Mouse (Mus musculus) midbrain, embryonic 14.5 days (tissue): ENCODE measurements around the gene Ap2m1. TPM values are rescaled to one million over a fixed set of nuclear protein-coding genes. Genes with fewer than 3 reads are reported as not detected.

Source experiments
- ATAC-seq: fragments of 200-750 bp; cut with Nextera tagmentation; 2 replicates; pipeline ENCODE4 v1.8.0; 2017; ENCODE audit warnings: moderate number of reproducible peaks, moderate library complexity; ENCODE audit not compliant: low FRiP score, low TSS enrichment
- DNase-seq: peaks from one replicate; pipeline ENCODE4 v3.0.0-alpha.2; 2015
- H3K27ac ChIP-seq: fragments of 300-500 bp; sonication (generic); replicated peaks from 2 replicates; pipeline ENCODE4 v1.5.1; 2014; ENCODE audit warnings: mild to moderate bottlenecking, low read depth, low read length, moderate library complexity
- H3K27me3 ChIP-seq: fragments of 300-500 bp; sonication (generic); 2 replicates; pipeline ENCODE4 v1.6.1; 2014; ENCODE audit warnings: low read length, control low read depth, mixed read lengths; ENCODE audit not compliant: control insufficient read depth, insufficient read depth
- H3K36me3 ChIP-seq: fragments of 300-500 bp; sonication (generic); 2 replicates; pipeline ENCODE4 v1.6.1; 2014; ENCODE audit warnings: low read length, control low read depth; ENCODE audit not compliant: control insufficient read depth, insufficient read depth
- H3K4me1 ChIP-seq: fragments of 300-500 bp; sonication (generic); 2 replicates; pipeline ENCODE4 v1.6.1; 2014; ENCODE audit warnings: mild to moderate bottlenecking, antibody characterized with exemption, low read length, control low read depth; ENCODE audit not compliant: control insufficient read depth, insufficient read depth
- H3K4me2 ChIP-seq: fragments of 300-500 bp; sonication (generic); 2 replicates; pipeline ENCODE4 v1.6.1; 2014; ENCODE audit warnings: mild to moderate bottlenecking, low read length, moderate library complexity
- H3K4me3 ChIP-seq: fragments of 300-500 bp; sonication (generic); replicated peaks from 2 replicates; pipeline ENCODE4 v1.5.1; 2014; ENCODE audit warnings: low read depth, low read length
- H3K9ac ChIP-seq: fragments of 300-500 bp; sonication (generic); replicated peaks from 2 replicates; pipeline ENCODE4 v1.6.1; 2014; ENCODE audit warnings: mild to moderate bottlenecking, low read length, moderate library complexity
- H3K9me3 ChIP-seq: fragments of 300-500 bp; sonication (generic); 2 replicates; pipeline ENCODE4 v1.6.1; 2016; ENCODE audit warnings: low read length, control low read depth, mixed read lengths; ENCODE audit not compliant: control insufficient read depth
- WGBS: fragments of 180-500 bp; shearing (Covaris S2); extraction: QIAGEN DNeasy Blood & Tissue Kit; methylation state at CpG from one replicate; pipeline ENCODE4 v1.1.7; 2014; 5-methylcytosine and 5-hydroxymethylcytosine counted together
- polyA plus RNA-seq: library from polyadenylated mRNA; unstranded; fragments of >200 nt; fragmentation: Nextera tagmentation; extraction: Ambion mirVana; gene quantifications from 2 replicates; pipeline ENCODE4 v1.2.1, GENCODE M21; 2014

The Ap2m1 gene
- polyA plus RNA-seq, 1 experiment from 2014 or later, result 1,285 TPM

GRCm38 (mm10) chr16:20537071-20537471, 1.8 kb downstream of the Ap2m1 start:
- 4% methylated on average over 5 of the region's 5 CpGs for WGBS
- no peak overlapping the region for H3K27ac ChIP-seq
- H3K9me3 ChIP-seq, result no peaks in the 10 kb centered on the region
- H3K4me2 ChIP-seq, result peak overlapping the region; percentile 95
- DNase-seq (peak; percentile 37), ATAC-seq (no peak)
- H3K9ac ChIP-seq, result peak overlapping the region; percentile 49; the same call in 1 of the 2 replicates
- peaks cover 23% of the 10 kb centered on the region for H3K4me1 ChIP-seq
- H3K36me3 ChIP-seq, result peaks cover 57% of the 10 kb centered on the region
- no peaks in the 10 kb centered on the region for H3K27me3 ChIP-seq
- H3K4me3 ChIP-seq, result peak overlapping the region; percentile 91

DNA sequence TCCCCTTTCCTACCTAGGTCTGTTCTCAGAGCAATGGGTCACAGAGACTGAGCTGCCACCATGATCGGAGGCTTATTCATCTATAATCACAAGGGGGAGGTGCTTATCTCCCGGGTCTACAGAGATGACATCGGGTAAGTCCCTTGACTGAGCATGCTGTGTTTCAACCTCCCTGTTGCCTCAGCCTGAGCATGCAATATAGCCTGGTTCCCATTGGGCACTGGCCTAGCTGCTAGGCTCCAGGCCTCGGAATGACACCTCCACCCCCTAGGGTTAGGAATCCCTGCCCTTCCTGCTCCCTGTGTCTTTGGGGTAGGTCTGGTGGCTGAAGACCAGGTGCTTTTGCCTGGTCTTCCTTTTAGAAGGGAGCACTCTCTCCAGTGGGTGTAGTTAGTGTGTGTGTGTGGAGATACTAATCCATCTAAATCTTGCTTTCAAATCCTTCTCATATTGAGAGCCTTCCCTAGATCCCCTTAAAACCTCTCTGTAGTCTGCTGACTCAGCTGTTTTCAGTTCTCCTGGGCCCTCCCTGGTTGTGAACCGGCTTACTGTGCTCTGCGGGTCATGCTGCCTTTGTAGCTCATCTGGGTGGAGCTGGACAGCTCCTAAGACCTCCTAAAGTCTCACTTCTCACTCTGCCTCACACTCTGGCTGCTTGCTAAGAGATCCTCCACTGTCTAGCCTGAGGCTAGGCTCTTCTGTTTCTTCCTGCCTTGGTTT, 2.5 kb downstream of the Ap2m1 start:
- ATAC-seq (no peak), DNase-seq (no peak)
- Histone ChIP-seq H3K36me3 (peaks cover 57% of the 10 kb centered on the region), H3K4me1 (peaks cover 23% of the 10 kb centered on the region), H3K27me3 (no peaks in the 10 kb centered on the region), H3K27ac (no peak overlapping the region), H3K4me3 (peak overlapping the region; percentile 91), H3K9me3 (no peaks in the 10 kb centered on the region), H3K4me2 (peak overlapping the region; percentile 95), H3K9ac (peak overlapping the region; percentile 49; the same call in 1 of the 2 replicates)
- 20% methylated on average over 6 of the region's 6 CpGs for WGBS

DNA sequence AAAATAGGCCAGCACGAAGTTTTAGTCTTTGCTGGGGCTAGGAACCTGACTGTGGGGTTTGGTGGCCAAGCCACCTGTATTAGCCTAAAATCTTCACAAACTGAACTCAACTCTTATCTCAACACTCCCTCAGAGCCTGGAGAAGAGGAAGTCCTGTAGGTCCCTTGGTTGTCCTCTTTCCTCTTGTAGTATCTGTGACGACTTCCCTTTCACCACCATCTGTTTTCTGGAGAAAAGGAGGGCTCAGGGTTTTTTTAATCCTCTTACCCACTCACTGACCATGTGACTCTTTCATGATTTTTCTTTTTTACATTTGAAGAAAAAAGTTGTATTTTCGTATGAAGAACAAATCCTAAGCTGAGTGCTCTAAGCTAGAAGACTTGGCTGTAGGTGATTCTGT, 4.4 kb downstream of the Ap2m1 start:
- Histone ChIP-seq H3K4me3 (no peak overlapping the region), H3K4me1 (peaks cover 23% of the 10 kb centered on the region), H3K27ac (no peak overlapping the region), H3K4me2 (no peak overlapping the region), H3K36me3 (peaks cover 64% of the 10 kb centered on the region), H3K9ac (no peak overlapping the region), H3K9me3 (no peaks in the 10 kb centered on the region), H3K27me3 (no peaks in the 10 kb centered on the region)
- DNase-seq (no peak), ATAC-seq (no peak)
- WGBS, result 80% methylated on average over 3 of the region's 3 CpGs

GRCm38 (mm10) chr16:20540438-20540837, 5.2 kb downstream of the Ap2m1 start:
- Histone ChIP-seq H3K9ac (no peak overlapping the region), H3K27me3 (no peaks in the 10 kb centered on the region), H3K4me1 (peaks cover 23% of the 10 kb centered on the region), H3K27ac (no peak overlapping the region), H3K36me3 (peaks cover 71% of the 10 kb centered on the region), H3K9me3 (no peaks in the 10 kb centered on the region), H3K4me2 (no peak overlapping the region), H3K4me3 (no peak overlapping the region)
- DNase-seq, result no peak
- ATAC-seq, result no peak
- 97% methylated on average over 4 of the region's 4 CpGs for WGBS

- 92% methylated on average over 10 of the region's 10 CpGs for WGBS
- Histone ChIP-seq H3K4me1 (peaks cover 10% of the 10 kb centered on the region), H3K9me3 (no peaks in the 10 kb centered on the region), H3K4me3 (no peak overlapping the region), H3K9ac (no peak overlapping the region), H3K27ac (no peak overlapping the region), H3K4me2 (no peak overlapping the region), H3K36me3 (peaks cover 57% of the 10 kb centered on the region), H3K27me3 (no peaks in the 10 kb centered on the region)
- ATAC-seq (no peak), DNase-seq (no peak)
Observed at GRCm38 (mm10) chr16:20545696-20546095, 10.4 kb downstream of the Ap2m1 start.

DNA sequence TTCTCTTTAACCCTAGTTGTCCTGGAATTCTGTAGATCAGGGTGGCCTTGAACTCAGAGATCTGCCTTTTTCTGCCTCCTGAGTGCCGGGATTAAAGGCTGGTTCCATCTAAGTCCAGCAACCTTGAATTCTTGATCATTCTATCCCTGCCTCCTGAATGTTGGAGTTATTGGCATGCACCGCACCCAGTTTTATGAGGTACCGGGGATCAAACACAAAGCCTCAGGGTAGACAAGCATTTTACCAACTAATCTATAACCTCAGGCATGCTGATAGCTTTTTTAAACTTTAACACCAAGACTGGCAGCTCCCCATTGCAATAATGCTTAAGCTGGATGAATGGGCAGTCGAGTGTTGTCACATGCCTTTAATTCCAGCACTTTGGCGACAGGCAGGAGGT, 12.1 kb downstream of the Ap2m1 start:
- ATAC-seq (no peak), DNase-seq (no peak)
- 61% methylated on average over 5 of the region's 5 CpGs for WGBS
- peak overlapping the region; percentile 84; the same call in 1 of the 2 replicates for H3K4me3 ChIP-seq
- peak overlapping the region; percentile 61 for H3K4me2 ChIP-seq
- H3K9ac ChIP-seq, result no peak overlapping the region
- H3K9me3 ChIP-seq, result no peaks in the 10 kb centered on the region
- no peak overlapping the region for H3K27ac ChIP-seq
- peaks cover 10% of the 10 kb centered on the region for H3K4me1 ChIP-seq
- H3K36me3 ChIP-seq, result peaks cover 56% of the 10 kb centered on the region
- no peaks in the 10 kb centered on the region for H3K27me3 ChIP-seq

DNA sequence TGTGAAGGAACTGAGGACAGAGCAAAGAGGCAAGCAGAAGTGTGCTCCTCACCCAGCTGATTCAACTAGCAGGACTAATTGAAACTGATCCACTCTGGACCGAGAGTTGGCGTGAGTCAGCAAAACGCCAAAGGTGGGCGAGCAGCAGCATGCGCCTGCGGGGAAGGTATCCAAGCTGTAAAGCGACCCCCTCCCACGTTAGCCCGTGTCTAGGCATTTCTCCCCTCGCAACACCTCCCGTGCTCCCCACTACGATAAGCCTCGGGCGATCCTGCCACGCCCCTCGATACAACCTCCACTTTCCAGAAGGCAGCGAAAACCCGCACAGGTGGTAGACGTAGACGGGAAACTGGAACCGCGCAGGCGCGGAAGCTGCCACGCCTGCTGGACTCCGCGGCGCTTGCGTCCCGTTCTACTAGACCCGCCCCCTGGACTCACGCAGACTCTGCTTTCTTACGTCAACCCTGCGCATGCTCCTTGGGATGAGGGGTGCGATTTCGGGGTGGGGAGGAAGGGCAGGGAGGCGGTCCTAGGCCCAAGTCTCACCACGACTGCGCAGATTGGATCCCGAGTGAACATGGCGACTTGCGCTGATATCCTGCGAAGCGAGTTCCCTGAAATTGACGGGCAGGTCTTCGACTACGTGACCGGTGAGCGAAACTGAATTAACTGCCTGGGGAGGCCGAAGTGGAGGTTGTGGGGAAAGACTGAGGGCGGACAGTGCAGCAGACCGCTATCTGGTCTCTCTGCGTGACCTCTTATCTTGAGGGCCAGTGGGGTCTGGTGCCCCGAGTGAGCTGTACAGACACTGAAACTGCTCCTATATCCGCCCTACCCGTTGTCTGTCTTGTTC, 13.0 kb downstream of the Ap2m1 start, which contains the start of gene Abcf3:
Gene Abcf3, plus strand, starts transcription at position 482 of the 853 bp plus-strand sequence.
- H3K36me3 ChIP-seq, result peaks cover 57% of the 10 kb centered on the region
- peak within 1 kb of the TSS; percentile 60 for H3K27ac ChIP-seq
- H3K9ac ChIP-seq, result peak within 1 kb of the TSS; percentile 77
- peak within 1 kb of the TSS; percentile 90 for H3K4me2 ChIP-seq
- no peaks in the 10 kb centered on the region for H3K9me3 ChIP-seq
- peak within 1 kb of the TSS; percentile 84 for H3K4me3 ChIP-seq
- peak; percentile 100 for DNase-seq
- under 1% methylated on average over 56 of the region's 56 CpGs for WGBS
- no peaks in the 10 kb centered on the region for H3K27me3 ChIP-seq
- ATAC-seq, result peak; percentile 99
- H3K4me1 ChIP-seq, result peaks cover 10% of the 10 kb centered on the region

DNA sequence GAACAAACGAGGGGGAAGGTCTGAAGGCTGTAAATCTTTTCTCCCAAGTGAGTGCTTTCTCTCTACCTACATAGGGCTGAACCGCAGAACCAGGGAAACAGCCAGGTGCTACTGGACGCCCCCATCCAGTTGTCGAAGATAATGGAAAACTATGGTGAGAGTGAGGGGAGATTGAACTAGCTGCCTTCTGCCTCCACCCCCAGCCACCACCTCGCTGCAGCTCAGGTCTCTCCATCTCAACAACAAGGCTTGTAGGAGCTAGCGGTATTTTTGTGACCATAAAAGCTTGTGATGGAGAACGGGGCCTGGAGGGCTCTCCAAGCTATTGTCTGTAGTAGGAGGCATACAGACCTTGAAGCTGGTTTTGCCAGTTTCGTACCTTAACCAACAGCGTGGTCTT, 13.9 kb downstream of the Ap2m1 start:
- Histone ChIP-seq H3K36me3 (peaks cover 58% of the 10 kb centered on the region), H3K27ac (no peak overlapping the region), H3K4me2 (peak overlapping the region; percentile 90), H3K4me3 (peak overlapping the region; percentile 84), H3K4me1 (peaks cover 10% of the 10 kb centered on the region), H3K27me3 (no peaks in the 10 kb centered on the region), H3K9me3 (no peaks in the 10 kb centered on the region), H3K9ac (peak overlapping the region; percentile 77)
- ATAC-seq (no peak), DNase-seq (no peak)
- 60% methylated on average over 9 of the region's 9 CpGs for WGBS
